Mouse (Mus musculus) central nervous system, embryonic 14 days (tissue): ENCODE data around the gene C1ql3. TPM values are rescaled to one million over a fixed set of nuclear protein-coding genes. Genes with fewer than 3 reads are reported as not detected.

Experiments used
- polyA plus RNA-seq: library from polyadenylated mRNA; depleted of rRNA; stranded (reverse); fragments of >200 nt; gene quantifications from 2 replicates; pipeline ENCODE4 v1.2.3, GENCODE M21; 2012; rRNA removed

Gene C1ql3
- 3.1 and 5.0 TPM in 2 replicates for polyA plus RNA-seq

GRCm38 (mm10) chr2:13011472-13011871 is at the start of gene C1ql3:
Gene C1ql3 (minus strand): TSS chr2:13011806.

Other genes starting within 250 kb of the C1ql3 start
- gene Pter, start 87.8 kb downstream of the C1ql3 start, polyA plus RNA-seq = 4.3 and 6.3 TPM in 2 replicates